Mouse (Mus musculus) kidney, embryonic 14.5 days (tissue): ENCODE data around the gene Mrpl1. TPM values are rescaled to one million over a fixed set of nuclear protein-coding genes. Genes with fewer than 3 reads are reported as not detected.

Source experiments
- ATAC-seq: fragments of 200-750 bp; cut with Nextera tagmentation; 2 replicates; pipeline ENCODE4 v1.8.0; 2017; ENCODE audit warnings: moderate number of reproducible peaks, mild to moderate bottlenecking, moderate TSS enrichment, moderate library complexity; ENCODE audit not compliant: low FRiP score, low TSS enrichment
- H3K27ac ChIP-seq: fragments of 300-500 bp; sonication (generic); 2 replicates; pipeline ENCODE4 v1.5.1; 2014; ENCODE audit warnings: low read depth, mild to moderate bottlenecking, low read length, moderate library complexity, mixed read lengths
- H3K27me3 ChIP-seq: fragments of 300-500 bp; sonication (generic); 2 replicates; pipeline ENCODE4 v1.6.1; 2014; ENCODE audit warnings: mild to moderate bottlenecking, low read length; ENCODE audit not compliant: control insufficient read depth, insufficient read depth
- H3K36me3 ChIP-seq: fragments of 300-500 bp; sonication (generic); 2 replicates; pipeline ENCODE4 v1.6.1; 2014; ENCODE audit warnings: low read length, mixed read lengths; ENCODE audit not compliant: control insufficient read depth, insufficient read depth
- H3K4me1 ChIP-seq: fragments of 300-500 bp; sonication (generic); 2 replicates; pipeline ENCODE4 v1.6.1; 2014; ENCODE audit warnings: low read length, mixed read lengths; ENCODE audit not compliant: control insufficient read depth, insufficient read depth
- H3K4me2 ChIP-seq: fragments of 300-500 bp; sonication (generic); replicated peaks from 2 replicates; pipeline ENCODE4 v1.6.1; 2014; ENCODE audit warnings: low read depth, mild to moderate bottlenecking, low read length
- H3K4me3 ChIP-seq: fragments of 300-500 bp; sonication (generic); 2 replicates; pipeline ENCODE4 v1.5.1; 2014; ENCODE audit warnings: mild to moderate bottlenecking, low read length
- H3K9ac ChIP-seq: fragments of 300-500 bp; sonication (generic); 2 replicates; pipeline ENCODE4 v1.6.1; 2014; ENCODE audit warnings: low read depth, mild to moderate bottlenecking, low read length, moderate library complexity
- H3K9me3 ChIP-seq: fragments of 300-500 bp; sonication (generic); 2 replicates; pipeline ENCODE4 v1.6.1; 2016; ENCODE audit warnings: low read length; ENCODE audit not compliant: control insufficient read depth
- WGBS: fragments of 180-500 bp; shearing (Covaris S2); extraction: QIAGEN DNeasy Blood & Tissue Kit; methylation state at CpG from one replicate; pipeline ENCODE4 v1.1.7; 2014; 5-methylcytosine and 5-hydroxymethylcytosine counted together
- polyA plus RNA-seq: library from polyadenylated mRNA; unstranded; fragments of >200 nt; fragmentation: Nextera tagmentation; extraction: Ambion mirVana; gene quantifications from 2 replicates; pipeline ENCODE4 v1.2.1, GENCODE M21; 2014

The Mrpl1 gene
- polyA plus RNA-seq, 1 experiment from 2014 or later: 29.7 TPM

- no peak overlapping the region for H3K4me2 ChIP-seq
- no peaks in the 10 kb centered on the region for H3K27me3 ChIP-seq
- no peaks in the 10 kb centered on the region for H3K36me3 ChIP-seq
- H3K4me3 ChIP-seq: no peak overlapping the region
- H3K9ac ChIP-seq: no peak overlapping the region
- no peaks in the 10 kb centered on the region for H3K4me1 ChIP-seq
- no peak overlapping the region for H3K27ac ChIP-seq
- no peak for ATAC-seq
- H3K9me3 ChIP-seq: no peaks in the 10 kb centered on the region
- WGBS: 91% methylated on average over 3 of the region's 3 CpGs
These were observed 45.9 kb downstream of the Mrpl1 start for GRCm38 (mm10) chr5:96255166-96255565.

DNA sequence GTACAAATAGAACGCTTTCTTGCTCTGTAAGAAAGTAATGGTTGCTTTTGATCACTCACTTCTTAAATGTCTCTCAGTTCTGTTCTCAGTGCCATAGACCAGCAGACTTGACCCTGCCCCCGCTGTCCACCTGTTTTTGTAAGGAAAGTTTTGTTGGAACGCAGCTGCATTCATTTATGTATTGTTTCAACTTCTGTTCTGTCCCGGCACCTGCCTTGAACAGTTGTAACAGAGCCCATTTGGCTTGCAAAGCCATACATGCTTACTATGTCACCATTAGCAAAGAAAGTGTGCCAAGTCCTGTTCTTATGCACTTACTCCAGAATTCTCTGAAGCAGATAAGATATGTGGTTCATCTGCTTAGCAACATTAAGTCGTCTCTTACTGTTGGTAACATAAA, 48.9 kb downstream of the Mrpl1 start:
- 91% methylated on average over 5 of the region's 5 CpGs for WGBS
- Histone ChIP-seq H3K27me3 (no peaks in the 10 kb centered on the region), H3K9ac (no peak overlapping the region), H3K4me2 (no peak overlapping the region), H3K4me3 (no peak overlapping the region), H3K27ac (no peak overlapping the region), H3K9me3 (no peaks in the 10 kb centered on the region), H3K4me1 (no peaks in the 10 kb centered on the region), H3K36me3 (no peaks in the 10 kb centered on the region; the same call in 1 of the 2 replicates)
- ATAC-seq: no peak

- peaks cover 9% of the 10 kb centered on the region; the same call in 1 of the 2 replicates for H3K36me3 ChIP-seq
- no peak overlapping the region for H3K4me3 ChIP-seq
- no peak overlapping the region for H3K9ac ChIP-seq
- H3K27ac ChIP-seq: no peak overlapping the region
- WGBS: 64% methylated on average over 3 of the region's 3 CpGs
- no peak overlapping the region for H3K4me2 ChIP-seq
- H3K27me3 ChIP-seq: no peaks in the 10 kb centered on the region
- no peaks in the 10 kb centered on the region for H3K9me3 ChIP-seq
- H3K4me1 ChIP-seq: no peaks in the 10 kb centered on the region
- no peak for ATAC-seq
These were observed 57.9 kb downstream of the Mrpl1 start for GRCm38 (mm10) chr5:96267017-96267702.

DNA sequence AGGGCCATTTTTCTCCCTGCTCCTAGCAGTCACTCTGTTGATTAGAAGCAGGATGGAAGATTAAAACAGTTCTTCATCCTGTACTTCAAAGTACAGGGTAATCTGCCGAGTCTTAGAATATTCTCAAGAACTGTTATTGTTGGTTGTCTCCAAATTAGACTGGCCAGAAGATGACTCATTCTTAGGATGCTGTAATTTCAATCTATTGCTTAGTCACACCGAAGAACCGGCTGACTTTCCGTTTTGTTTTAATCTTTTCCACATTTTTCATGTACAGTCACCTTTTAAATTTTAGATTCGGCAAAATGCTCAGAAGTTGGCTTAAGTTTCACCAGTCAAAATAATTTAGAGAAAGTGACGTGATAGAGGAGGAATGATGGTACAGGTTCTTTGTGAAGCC, 61.8 kb downstream of the Mrpl1 start:
- ATAC-seq: no peak
- no peak overlapping the region for H3K9ac ChIP-seq
- H3K36me3 ChIP-seq: no peaks in the 10 kb centered on the region
- no peaks in the 10 kb centered on the region for H3K27me3 ChIP-seq
- no peak overlapping the region for H3K4me2 ChIP-seq
- H3K9me3 ChIP-seq: no peaks in the 10 kb centered on the region
- H3K4me3 ChIP-seq: no peak overlapping the region
- no peak overlapping the region for H3K27ac ChIP-seq
- no peaks in the 10 kb centered on the region for H3K4me1 ChIP-seq
- WGBS: 89% methylated on average over 6 of the region's 6 CpGs

DNA sequence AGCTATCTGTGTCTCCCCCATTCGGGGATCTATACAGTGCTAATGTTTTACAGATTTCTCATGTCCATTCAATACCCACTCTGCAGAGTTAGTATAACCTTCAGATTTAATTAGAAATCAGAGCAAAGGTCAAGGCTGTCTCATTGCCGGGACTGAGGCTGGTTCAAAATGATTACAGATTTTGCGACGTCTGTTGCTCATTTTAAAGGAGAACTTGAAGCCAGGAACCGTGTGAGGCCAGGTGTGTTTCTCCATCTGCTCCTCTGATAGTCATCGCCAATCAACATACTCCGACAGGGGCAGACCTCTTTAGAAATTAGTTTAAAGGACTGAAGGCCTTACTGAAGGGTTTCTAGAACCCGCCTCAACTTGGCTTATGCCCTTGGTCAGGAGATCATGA, 96.5 kb downstream of the Mrpl1 start:
- Histone ChIP-seq H3K27me3 (no peaks in the 10 kb centered on the region), H3K27ac (no peak overlapping the region), H3K4me1 (no peaks in the 10 kb centered on the region), H3K4me2 (no peak overlapping the region), H3K36me3 (no peaks in the 10 kb centered on the region), H3K9me3 (no peaks in the 10 kb centered on the region), H3K4me3 (no peak overlapping the region), H3K9ac (no peak overlapping the region)
- WGBS: 74% methylated on average over 8 of the region's 8 CpGs
- no peak for ATAC-seq

DNA sequence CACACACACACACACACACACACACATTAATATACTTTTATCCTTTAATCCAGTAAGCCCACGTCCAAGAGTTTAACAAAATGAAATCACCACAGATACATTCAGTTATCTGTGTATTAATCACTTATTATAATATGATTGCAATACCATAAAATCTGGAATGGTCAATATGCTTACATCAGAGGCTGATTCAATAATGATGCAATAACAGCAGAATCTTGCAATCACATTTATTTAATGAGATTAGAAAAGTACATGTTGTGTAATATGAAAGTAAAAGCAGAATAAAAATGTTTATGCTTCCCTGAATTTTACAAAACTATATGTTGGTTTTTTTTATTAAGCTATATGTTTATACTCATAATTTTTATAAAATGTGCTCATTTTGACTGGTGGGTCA, 97.0 kb downstream of the Mrpl1 start:
- no peak overlapping the region for H3K9ac ChIP-seq
- no peak overlapping the region for H3K4me3 ChIP-seq
- 89% methylated on average over 1 of the region's 1 CpGs for WGBS
- H3K27me3 ChIP-seq: no peaks in the 10 kb centered on the region
- no peak overlapping the region for H3K4me2 ChIP-seq
- H3K36me3 ChIP-seq: no peaks in the 10 kb centered on the region
- H3K27ac ChIP-seq: no peak overlapping the region
- no peaks in the 10 kb centered on the region for H3K9me3 ChIP-seq
- no peak for ATAC-seq
- no peaks in the 10 kb centered on the region for H3K4me1 ChIP-seq

- no peak for ATAC-seq
- H3K9me3 ChIP-seq: no peaks in the 10 kb centered on the region
- H3K4me1 ChIP-seq: peaks cover 2% of the 10 kb centered on the region; the same call in 1 of the 2 replicates
- no peak overlapping the region for H3K27ac ChIP-seq
- no peaks in the 10 kb centered on the region for H3K36me3 ChIP-seq
- no peaks in the 10 kb centered on the region for H3K27me3 ChIP-seq
- WGBS: 69% methylated on average over 5 of the region's 5 CpGs
- H3K4me2 ChIP-seq: no peak overlapping the region
- no peak overlapping the region for H3K4me3 ChIP-seq
- H3K9ac ChIP-seq: no peak overlapping the region
These were observed 97.5 kb downstream of the Mrpl1 start for GRCm38 (mm10) chr5:96306826-96307225.

GRCm38 (mm10) chr5:96308086-96308485, 98.8 kb downstream of the Mrpl1 start:
- Histone ChIP-seq H3K27me3 (no peaks in the 10 kb centered on the region), H3K4me3 (no peak overlapping the region), H3K36me3 (no peaks in the 10 kb centered on the region), H3K27ac (no peak overlapping the region), H3K4me2 (no peak overlapping the region), H3K4me1 (peaks cover 2% of the 10 kb centered on the region; the same call in 1 of the 2 replicates), H3K9me3 (no peaks in the 10 kb centered on the region), H3K9ac (no peak overlapping the region)
- 85% methylated on average over 13 of the region's 13 CpGs for WGBS
- ATAC-seq: no peak

DNA sequence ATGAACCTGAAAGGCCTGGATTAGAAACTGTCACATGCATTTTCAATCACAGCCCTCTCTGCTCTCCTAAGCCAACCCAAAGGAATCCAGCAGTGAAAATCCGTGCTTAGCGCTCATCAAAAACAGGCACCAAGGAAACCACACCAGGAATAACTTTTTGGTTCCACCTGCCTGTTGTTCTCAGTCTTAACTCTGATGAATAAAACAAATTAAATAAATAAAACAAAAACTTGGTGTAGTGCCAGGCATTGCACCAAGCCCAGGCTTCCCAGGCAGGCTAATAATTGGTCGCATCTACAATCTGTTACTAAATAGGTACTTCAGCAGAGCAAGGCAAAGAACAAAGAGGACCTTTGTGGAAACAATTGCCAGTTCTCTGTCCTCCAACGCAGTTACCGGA, 99.4 kb downstream of the Mrpl1 start:
- Histone ChIP-seq H3K4me2 (no peak overlapping the region), H3K36me3 (no peaks in the 10 kb centered on the region), H3K27me3 (no peaks in the 10 kb centered on the region), H3K27ac (no peak overlapping the region), H3K9ac (no peak overlapping the region), H3K4me1 (peaks cover 2% of the 10 kb centered on the region; the same call in 1 of the 2 replicates), H3K4me3 (no peak overlapping the region), H3K9me3 (no peaks in the 10 kb centered on the region)
- no peak for ATAC-seq
- 75% methylated on average over 5 of the region's 5 CpGs for WGBS
